Mouse (Mus musculus) kidney, adult 11 months (tissue): ENCODE data around the gene Bbip1.

Experiments used
- DNase-seq: peaks from one replicate; pipeline ENCODE4 v3.0.0; 2022

Gene Bbip1

DNA sequence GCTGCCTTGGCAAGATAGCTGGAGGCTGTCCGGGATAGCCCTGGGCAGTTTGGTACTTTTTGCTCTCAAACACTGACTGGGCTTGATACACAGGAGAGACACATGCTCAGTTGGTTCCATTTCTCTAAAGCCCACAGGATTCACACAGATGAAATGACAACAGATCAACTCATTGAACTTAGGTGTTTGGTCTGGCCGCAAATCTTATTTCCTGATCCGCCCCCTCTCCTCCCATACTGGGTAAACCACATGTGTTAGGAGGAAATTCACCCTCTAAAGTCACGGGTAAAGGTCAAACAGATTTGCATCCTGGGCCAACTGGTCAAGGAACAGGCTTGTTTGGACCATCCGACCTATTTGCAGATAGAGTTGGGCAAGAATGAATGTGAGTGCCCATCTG, 54.9 kb downstream of the Bbip1 start:
- DNase-seq, result no peak

DNA sequence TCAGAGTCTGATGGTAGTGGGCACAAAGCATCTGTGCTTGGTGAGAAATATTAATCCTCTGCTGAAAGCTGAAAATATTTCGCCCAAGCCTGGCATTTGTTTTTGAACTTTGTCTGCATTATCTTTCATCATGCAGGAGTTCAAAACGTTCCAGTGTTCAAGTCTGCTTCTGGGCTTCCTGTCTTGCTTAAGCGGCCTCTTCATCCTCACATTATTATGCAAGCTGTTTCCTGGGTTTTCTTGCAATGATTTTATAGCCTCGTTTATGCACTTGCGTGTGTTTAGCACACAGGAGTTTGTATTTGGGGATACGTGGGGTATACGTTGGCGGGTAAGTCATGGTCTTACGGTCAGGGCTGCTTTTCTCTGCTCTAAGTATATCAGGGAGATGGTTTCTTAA, 56.1 kb downstream of the Bbip1 start:
- DNase-seq, result no peak

DNA sequence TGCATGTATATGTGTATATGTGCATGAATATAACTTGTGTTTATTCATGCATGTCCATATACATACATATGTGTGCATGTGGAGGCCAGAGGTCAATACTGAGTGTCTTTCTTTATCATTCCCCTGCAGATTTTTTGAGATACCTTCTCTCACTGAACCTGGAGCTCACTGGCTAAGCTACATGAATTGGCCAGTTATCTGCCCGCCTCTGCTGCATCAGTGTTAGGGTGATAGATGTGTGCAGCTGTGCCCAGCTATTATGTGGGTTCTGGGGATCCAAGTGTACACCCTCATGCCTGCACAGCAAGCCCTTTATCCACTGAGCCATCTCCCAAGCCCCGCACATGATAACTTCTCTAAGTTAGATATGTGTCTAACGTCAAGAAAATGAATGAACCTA, 56.6 kb downstream of the Bbip1 start:
- no peak for DNase-seq

DNA sequence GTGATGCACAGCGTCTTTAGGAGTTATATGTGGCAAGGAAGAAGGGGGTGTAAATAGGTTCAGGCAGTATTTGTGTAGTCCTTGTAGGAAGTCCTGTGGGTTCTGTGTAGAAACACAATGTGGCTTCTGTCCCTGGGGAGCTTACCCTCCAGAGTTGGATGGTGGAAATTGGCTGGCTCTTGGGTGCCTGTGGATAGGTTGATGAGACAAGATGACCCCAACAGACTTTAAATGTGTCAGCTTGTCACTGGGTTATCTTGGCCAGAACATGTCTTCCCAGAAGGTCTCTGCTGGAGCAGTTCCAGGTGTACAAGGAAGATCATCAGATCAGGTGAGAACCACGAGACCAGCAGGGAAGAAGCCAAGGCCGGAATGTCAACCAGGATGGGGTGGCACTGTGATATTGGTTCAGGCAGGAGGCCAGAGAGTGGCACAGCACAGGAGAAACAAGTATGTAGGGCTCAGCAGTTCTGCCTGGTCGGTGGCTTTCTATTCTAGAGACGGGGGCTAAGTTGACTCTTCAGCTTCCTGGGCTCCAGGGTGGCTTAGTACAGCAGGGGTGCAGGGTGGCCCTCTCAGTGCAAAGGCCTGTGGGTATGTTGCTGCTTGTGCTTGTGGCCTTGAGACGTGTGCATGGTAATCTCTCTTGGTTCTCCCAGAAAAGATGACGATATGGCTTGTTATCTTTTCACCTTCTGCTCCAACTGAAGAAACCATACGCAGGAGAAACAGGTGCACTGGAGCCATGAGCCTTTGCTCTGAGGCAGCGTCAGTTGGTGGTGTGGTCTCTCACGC, 57.7 kb downstream of the Bbip1 start:
- DNase-seq, result no peak

DNA sequence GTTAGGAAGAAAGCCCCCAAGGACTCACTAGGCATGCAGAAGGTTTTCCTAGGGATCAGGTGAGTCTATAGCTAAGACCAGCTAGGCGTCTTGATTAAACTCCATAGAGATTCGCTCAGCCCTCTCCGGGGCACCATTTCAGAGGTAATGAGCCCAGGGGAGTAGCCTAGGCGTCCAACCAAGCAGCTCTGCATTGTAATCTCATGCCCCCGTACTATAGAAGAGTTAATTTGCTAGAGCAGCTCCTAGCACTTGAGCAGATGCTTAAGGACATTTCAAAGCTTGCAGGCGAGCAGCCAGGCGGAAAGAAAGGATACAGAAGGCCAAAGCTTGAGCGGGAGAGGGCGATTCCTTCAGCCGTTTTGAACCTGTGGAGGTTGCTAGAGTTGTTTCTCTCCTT, 59.0 kb downstream of the Bbip1 start:
- no peak for DNase-seq

DNA sequence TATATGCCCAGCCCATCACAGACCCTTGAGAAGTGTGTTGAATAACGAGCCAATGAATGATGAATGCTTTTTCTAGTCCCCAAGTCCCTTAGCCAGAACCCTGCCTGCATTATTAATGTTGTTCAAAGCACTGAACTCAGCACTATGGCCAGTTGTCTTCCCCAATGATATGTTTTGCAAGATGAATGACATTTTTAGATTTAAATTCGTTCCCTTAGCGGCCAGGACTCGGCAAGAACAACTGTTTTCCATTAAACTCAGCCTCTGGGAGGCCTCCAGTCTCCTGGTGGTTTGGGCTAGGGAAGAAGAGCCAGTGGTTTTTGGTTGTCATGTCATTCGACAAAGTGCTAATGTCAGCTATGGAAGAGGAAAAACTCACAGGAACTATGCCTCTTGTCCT, 62.6 kb downstream of the Bbip1 start:
- no peak for DNase-seq

DNA sequence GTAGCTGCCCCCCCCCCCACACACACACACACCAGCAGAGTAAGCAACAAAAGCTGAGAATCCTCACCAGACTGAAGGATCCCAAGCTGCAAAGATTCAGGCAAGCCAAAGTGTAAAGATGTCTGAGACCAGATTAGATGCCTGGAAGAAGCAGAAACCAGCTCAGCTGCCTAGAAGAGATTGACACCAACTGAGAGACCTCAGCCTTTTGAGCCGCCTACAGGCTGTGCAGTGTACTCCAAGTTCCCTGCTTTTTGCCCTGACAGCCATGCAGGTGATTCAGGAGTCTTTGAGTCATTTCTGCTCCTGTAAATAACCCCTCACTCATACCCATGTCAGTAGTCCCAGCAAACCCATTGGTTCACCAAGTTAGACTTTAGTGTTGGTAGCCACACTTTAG, 64.0 kb downstream of the Bbip1 start:
- DNase-seq, result no peak
